Mouse (Mus musculus) lung, postnatal 0 days (tissue): Measurements from ENCODE around the gene Sult2a6.

Experiments
- CTCF ChIP-seq: IDR thresholded peaks from 2 replicates; pipeline ENCODE4 v1.5.1; 2016; ENCODE audit warnings: antibody characterized with exemption, mild to moderate bottlenecking
- EP300 ChIP-seq: IDR thresholded peaks from 2 replicates; pipeline ENCODE4 v1.6.1; 2016; ENCODE audit warnings: antibody characterized with exemption, mild to moderate bottlenecking, control low read depth

- TF ChIP-seq EP300 (no peak), CTCF (no peak)
Measured at GRCm38 (mm10) chr7:14254770-14255169, at the start of gene Sult2a6.
